Mouse (Mus musculus) limb, embryonic 11.5 days (tissue): ENCODE measurements around the gene Zfp59. TPM values are rescaled to one million over a fixed set of nuclear protein-coding genes. Genes with fewer than 3 reads are reported as not detected.

Experiments
- ATAC-seq: fragments of 200-750 bp; cut with Nextera tagmentation; 2 replicates; pipeline ENCODE4 v1.8.0; 2017; ENCODE audit warnings: low read depth; ENCODE audit not compliant: insufficient number of reproducible peaks, low FRiP score, low TSS enrichment
- DNase-seq: peaks from one replicate; pipeline ENCODE4 v3.0.0-alpha.2; 2015; ENCODE audit warnings: low spot score
- H3K27ac ChIP-seq: fragments of 300-500 bp; sonication (generic); replicated peaks from 2 replicates; pipeline ENCODE4 v1.5.1; 2014; ENCODE audit warnings: low read depth, mild to moderate bottlenecking, low read length
- H3K27me3 ChIP-seq: fragments of 300-500 bp; sonication (generic); 2 replicates; pipeline ENCODE4 v1.6.1; 2014; ENCODE audit warnings: mild to moderate bottlenecking, low read length, mixed read lengths; ENCODE audit not compliant: control insufficient read depth, insufficient read depth
- H3K36me3 ChIP-seq: fragments of 300-500 bp; sonication (generic); 2 replicates; pipeline ENCODE4 v1.6.1; 2014; ENCODE audit warnings: mild to moderate bottlenecking, low read length, moderate library complexity, mixed read lengths; ENCODE audit not compliant: control insufficient read depth, insufficient read depth
- H3K4me1 ChIP-seq: fragments of 300-500 bp; sonication (generic); 2 replicates; pipeline ENCODE4 v1.6.1; 2014; ENCODE audit warnings: low read length, mixed read lengths; ENCODE audit not compliant: control insufficient read depth, insufficient read depth
- H3K4me2 ChIP-seq: fragments of 300-500 bp; sonication (generic); 2 replicates; pipeline ENCODE4 v1.6.1; 2014; ENCODE audit warnings: low read depth, mild to moderate bottlenecking, moderate library complexity; ENCODE audit not compliant: severe bottlenecking
- H3K4me3 ChIP-seq: fragments of 300-500 bp; sonication (generic); 2 replicates; pipeline ENCODE4 v1.5.1; 2014; ENCODE audit warnings: low read depth, low read length
- H3K9ac ChIP-seq: fragments of 300-500 bp; sonication (generic); 2 replicates; pipeline ENCODE4 v1.6.1; 2014; ENCODE audit warnings: mild to moderate bottlenecking, low read length
- H3K9me3 ChIP-seq: fragments of 300-500 bp; sonication (generic); 2 replicates; pipeline ENCODE4 v1.6.1; 2016; ENCODE audit warnings: low read length; ENCODE audit not compliant: control insufficient read depth
- WGBS: fragments of 180-500 bp; shearing (Covaris S2); extraction: QIAGEN DNeasy Blood & Tissue Kit; methylation state at CpG from one replicate; pipeline ENCODE4 v1.1.7; 2014; 5-methylcytosine and 5-hydroxymethylcytosine counted together
- polyA plus RNA-seq: library from polyadenylated mRNA; unstranded; fragments of >200 nt; fragmentation: Nextera tagmentation; extraction: Ambion mirVana; gene quantifications from 2 replicates; pipeline ENCODE4 v1.2.1, GENCODE M21; 2014

Gene Zfp59
- polyA plus RNA-seq, 1 experiment from 2014 or later: 10.1 TPM

DNA sequence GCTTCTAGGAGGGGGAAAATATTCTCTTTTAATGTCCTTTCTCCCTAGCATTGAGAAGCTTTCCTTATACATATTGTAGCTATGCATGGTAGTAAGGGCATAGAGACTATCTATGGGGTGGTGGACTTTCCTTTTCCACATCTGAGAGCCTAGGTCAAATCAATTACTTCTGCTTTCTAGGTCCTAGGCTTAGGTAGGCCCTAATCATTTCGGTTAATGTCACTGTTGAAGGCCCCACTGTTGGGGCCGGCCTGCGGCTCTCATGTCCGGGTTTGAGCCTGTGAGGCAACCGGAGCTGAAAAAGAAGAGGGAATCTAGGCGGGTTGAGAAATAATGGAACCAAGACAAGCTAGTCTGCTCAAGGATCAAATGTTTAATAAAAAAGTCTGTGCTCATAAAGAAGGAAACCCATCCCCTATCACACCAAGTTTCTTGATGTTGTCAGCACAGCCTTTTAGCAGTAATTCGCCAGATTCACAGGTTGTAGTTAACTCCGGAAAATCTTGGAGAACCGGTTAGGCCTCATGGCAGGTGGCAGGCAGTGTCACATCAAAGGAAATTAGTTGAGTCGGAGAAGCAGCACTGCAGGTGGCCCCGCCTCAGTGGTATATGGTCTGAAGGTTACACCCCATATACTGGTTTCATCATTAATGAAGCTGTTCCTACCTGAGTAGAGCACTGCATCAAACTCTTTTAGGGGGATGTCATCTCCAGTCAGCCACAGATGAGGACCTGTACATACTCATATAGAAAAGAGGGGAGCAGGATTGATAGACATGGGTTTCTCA lies 66.8 kb downstream of the Zfp59 start:
- no peaks in the 10 kb centered on the region for H3K9me3 ChIP-seq
- DNase-seq: no peak
- no peak overlapping the region for H3K27ac ChIP-seq
- H3K36me3 ChIP-seq: no peaks in the 10 kb centered on the region
- WGBS: 66% methylated on average over 11 of the region's 11 CpGs
- no peak overlapping the region for H3K9ac ChIP-seq
- no peak overlapping the region for H3K4me2 ChIP-seq
- ATAC-seq: no peak
- H3K4me3 ChIP-seq: no peak overlapping the region
- H3K27me3 ChIP-seq: no peaks in the 10 kb centered on the region
- H3K4me1 ChIP-seq: no peaks in the 10 kb centered on the region

Other genes with a start within 250 kb of the Zfp59 start
- gene Akt2, start 247.1 kb upstream of the Zfp59 start, polyA plus RNA-seq: 83.9 and 85.7 TPM in 2 replicates
- gene Ttc9b, start 184.7 kb upstream of the Zfp59 start, polyA plus RNA-seq: 0.15 and 0.34 TPM in 2 replicates
- gene Map3k10, start 164.0 kb upstream of the Zfp59 start, polyA plus RNA-seq: 6.8 and 8.6 TPM in 2 replicates
- gene Zfp607b, start 149.3 kb upstream of the Zfp59 start, polyA plus RNA-seq: 2.8 and 3.1 TPM in 2 replicates
- gene Zfp60, start 107.2 kb upstream of the Zfp59 start, polyA plus RNA-seq: 45.6 and 49.9 TPM in 2 replicates
- 2.5 and 2.7 TPM in 2 replicates for gene Zfp626, start 31.4 kb upstream of the Zfp59 start, polyA plus RNA-seq
- 3.6 and 4.4 TPM in 2 replicates for gene Zfp607a, start 18.9 kb downstream of the Zfp59 start, polyA plus RNA-seq
- gene Zfp974, start 90.9 kb downstream of the Zfp59 start, polyA plus RNA-seq: 9.7 and 10.0 TPM in 2 replicates
- 20.2 and 20.4 TPM in 2 replicates for gene Zfp780b, start 140.6 kb downstream of the Zfp59 start, polyA plus RNA-seq
- gene Zfp850, start 175.5 kb downstream of the Zfp59 start, polyA plus RNA-seq: 8.6 and 9.2 TPM in 2 replicates
- gene Psmc4, start 211.5 kb downstream of the Zfp59 start, polyA plus RNA-seq: 411 and 438 TPM in 2 replicates
- gene Fcgbp, start 232.6 kb downstream of the Zfp59 start, polyA plus RNA-seq: 0.40 and 0.41 TPM in 2 replicates